Mouse (Mus musculus) 3134 (cell line): Measurements from ENCODE around the gene Ktn1.

ENCODE experiments used
- DNase-seq: peaks from one replicate; pipeline ENCODE4 v3.0.0-alpha.2; 2011; ENCODE audit warnings: low spot score; ENCODE audit not compliant: insufficient read length; ENCODE audit errors: extremely low read depth

The Ktn1 gene

DNA sequence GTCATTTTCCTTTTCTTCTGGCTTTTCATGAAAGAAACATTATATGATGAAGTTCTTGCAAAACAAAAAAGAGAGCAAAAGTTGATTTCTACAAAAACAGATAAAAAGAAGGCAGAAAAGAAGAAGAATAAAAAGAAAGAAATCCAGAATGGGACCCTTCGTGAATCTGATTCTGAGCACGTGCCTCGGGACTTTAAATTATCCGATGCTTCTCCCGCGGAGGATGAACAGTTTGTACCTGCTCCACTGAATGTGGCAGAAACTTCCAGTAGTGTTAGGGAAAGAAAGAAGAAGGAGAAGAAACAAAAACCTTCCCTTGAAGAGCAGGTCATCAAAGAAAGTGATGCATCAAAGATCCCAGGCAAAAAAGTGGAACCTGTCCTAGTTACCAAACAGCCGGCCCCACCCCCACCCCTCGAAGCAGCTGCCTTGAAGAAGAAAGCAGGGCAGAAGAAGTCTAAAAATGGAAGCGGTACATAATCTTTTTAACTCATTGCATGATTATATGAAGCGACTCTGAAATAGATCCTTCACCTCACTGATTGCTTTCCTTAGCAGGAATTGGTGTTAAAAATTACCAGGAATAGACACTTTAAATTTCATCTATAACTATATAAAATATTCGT lies 15.7 kb downstream of the Ktn1 start:
- DNase-seq = no peak

DNA sequence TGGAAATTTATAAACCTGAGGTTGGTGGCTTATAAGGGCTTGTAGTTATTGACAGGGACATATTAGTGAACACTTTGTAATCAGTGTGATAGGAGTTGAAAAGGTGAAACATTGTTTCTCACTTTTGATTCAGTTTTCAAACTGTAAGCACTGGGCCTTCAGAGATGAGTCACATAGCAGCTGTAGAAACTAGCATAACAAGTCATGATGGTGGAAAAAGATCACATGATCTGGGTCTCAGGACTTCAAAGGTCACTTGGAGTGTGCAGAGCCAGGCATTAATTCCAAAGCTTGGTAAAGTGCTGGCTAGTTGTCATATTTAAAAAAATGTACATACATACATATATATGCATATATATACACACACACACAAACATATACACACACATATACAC lies 16.2 kb downstream of the Ktn1 start:
- DNase-seq = no peak

GRCm38 (mm10) chr14:47665061-47665778 lies 17.0 kb downstream of the Ktn1 start:
- DNase-seq = no peak

DNA sequence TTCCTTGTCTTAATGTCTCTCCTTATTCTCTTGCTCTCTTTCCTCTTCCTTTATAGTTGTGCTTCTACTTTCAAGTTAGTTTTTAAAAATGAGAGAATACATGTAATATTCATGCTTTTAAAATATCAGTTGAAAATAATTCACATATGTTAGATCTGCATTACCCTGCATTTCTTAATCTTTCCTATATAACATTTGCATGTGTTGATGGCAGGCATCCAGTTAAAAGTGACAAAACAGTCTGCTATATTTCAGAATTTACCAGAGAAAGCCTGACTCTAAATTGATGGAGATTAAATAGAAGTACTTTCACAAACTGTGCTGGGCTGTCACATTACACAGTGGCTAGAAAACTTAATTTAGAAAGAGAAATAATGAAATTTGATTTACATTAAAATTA lies 19.8 kb downstream of the Ktn1 start:
- DNase-seq = no peak

GRCm38 (mm10) chr14:47682886-47683285 lies 34.6 kb downstream of the Ktn1 start:
- DNase-seq = no peak

DNA sequence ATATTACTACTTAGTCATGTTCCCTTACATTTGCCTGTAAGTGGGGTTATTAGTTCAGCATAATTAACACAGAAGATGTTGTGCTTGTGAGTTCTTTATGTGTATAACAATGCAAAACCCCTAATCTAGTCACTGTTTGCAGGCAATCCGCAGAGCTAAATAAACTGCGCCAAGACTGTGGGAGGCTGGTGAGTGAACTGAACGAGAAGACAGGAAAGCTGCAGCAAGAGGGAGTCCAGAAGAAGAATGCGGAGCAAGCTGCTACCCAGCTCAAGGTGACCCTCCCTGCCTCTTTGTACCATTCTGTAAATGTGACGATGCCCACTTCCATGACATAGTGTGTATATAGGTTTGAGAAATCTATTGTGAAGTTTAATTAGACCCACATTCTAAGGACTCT lies 36.3 kb downstream of the Ktn1 start:
- DNase-seq = no peak

- DNase-seq = no peak
Measured at GRCm38 (mm10) chr14:47699126-47699525, 50.9 kb downstream of the Ktn1 start.

GRCm38 (mm10) chr14:47709546-47709945 lies 61.3 kb downstream of the Ktn1 start:
- DNase-seq = no peak

DNA sequence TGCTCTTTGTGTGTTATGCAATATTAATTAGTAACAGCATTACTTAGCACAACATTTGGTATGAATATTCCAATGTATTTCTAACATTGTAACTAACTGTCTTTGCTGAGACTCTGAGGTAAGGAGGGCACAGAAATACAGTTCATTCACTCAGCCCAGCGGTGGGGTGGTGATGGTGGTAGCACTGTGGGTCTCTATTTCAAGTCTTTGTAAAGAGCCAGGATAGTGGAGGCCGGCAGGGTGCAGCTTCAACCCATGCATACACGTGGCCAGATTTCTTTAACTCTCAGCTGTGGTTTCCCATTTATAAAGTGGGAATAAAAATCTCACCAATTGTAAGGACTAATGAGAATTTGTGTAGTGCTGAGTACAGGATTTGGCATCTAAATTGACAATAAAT lies 67.5 kb downstream of the Ktn1 start:
- DNase-seq = no peak

GRCm38 (mm10) chr14:47717916-47718606 lies 69.8 kb downstream of the Ktn1 start:
- no peak for DNase-seq

DNA sequence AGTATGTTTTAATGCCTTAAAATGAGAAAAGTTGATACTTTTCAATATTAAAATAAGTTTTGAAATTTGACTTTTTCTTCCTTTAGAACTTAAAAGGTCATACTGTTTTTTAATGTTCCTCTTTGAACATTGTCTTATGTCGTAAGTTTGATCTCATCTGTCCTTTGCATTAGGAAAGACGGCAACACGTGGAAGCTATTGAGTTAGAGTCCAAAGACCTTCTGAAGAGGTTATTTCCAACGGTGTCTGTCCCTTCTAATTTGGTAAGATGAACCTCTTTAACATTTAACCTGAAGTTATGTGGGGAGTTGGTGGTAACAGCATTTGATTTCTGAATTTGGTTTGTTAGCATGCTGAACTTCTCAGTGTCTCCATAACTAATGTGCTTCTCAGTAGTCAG lies 71.8 kb downstream of the Ktn1 start:
- no peak for DNase-seq

- DNase-seq = no peak
Measured at GRCm38 (mm10) chr14:47723035-47723434, 74.8 kb downstream of the Ktn1 start.

GRCm38 (mm10) chr14:47728594-47728993 lies 80.3 kb downstream of the Ktn1 start:
- DNase-seq = no peak

DNA sequence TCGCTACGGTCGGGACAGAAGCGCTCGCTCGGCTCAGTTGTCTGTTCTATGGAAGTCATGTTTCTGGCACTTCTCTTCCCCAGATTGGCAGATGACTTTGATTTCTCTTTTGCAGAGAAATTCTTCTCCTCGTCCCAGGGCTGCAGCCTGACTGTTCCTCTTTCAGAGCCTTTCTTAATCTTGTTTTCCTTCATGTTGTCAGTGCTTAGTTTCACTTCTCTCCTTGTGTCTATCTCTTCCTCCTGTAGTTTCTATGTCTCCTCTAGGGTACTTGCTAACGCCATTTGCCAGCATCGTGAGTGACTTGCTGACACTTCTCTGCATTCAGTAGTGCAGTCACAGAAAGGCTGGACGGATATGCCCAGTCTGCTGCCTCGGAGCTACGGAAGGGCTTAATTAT lies 87.1 kb downstream of the Ktn1 start:
- no peak for DNase-seq

GRCm38 (mm10) chr14:47736471-47736870 lies 88.2 kb downstream of the Ktn1 start:
- no peak for DNase-seq

GRCm38 (mm10) chr14:47740316-47740996 lies 92.2 kb downstream of the Ktn1 start:
- no peak for DNase-seq

- no peak for DNase-seq
Measured at GRCm38 (mm10) chr14:47741046-47741445, 92.8 kb downstream of the Ktn1 start.

DNA sequence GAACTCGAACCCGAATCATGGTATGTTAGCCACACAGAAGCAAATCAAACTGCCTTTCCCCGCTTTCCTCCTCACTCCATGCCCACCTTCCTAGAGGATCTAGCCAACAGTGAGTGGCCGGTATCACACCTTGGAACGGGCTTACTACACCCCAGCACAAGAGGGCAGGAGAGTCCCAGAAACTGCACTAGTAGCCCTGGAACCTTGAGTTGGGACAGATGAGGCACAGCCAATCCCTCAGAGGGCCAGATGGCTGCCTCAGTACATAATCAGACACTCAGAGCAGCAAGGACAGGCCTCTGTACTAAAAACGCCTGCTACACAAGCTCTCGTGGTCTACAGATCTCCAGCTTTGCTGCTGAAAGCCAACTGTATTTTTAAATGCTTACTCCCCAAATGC lies 94.4 kb downstream of the Ktn1 start:
- DNase-seq = no peak

GRCm38 (mm10) chr14:47745086-47745485 lies 96.8 kb downstream of the Ktn1 start:
- no peak for DNase-seq

GRCm38 (mm10) chr14:47747536-47747935 lies 99.3 kb downstream of the Ktn1 start:
- DNase-seq = no peak

DNA sequence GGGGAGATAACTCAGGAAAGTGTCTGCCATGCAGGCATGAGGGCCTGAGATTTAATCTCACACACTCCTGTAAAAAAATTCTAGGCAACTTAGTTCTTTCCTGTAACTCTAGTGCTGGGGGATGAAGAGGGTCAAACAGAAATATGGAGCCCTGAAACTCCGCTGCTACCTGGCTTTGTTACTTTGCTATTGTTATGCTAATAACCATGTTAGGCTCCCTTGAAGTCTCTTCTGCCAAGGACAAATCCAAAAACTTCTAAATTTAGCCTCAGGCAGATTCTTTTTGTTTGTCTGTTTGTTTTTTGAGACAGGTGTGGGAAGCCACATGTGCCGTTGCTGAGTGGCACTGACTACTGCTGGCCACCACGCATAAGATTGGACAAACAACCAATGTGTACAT lies 100.5 kb downstream of the Ktn1 start:
- DNase-seq = no peak
